Mouse (Mus musculus): ENCODE data around the gene Qpctl.

Qpctl gene

DNA sequence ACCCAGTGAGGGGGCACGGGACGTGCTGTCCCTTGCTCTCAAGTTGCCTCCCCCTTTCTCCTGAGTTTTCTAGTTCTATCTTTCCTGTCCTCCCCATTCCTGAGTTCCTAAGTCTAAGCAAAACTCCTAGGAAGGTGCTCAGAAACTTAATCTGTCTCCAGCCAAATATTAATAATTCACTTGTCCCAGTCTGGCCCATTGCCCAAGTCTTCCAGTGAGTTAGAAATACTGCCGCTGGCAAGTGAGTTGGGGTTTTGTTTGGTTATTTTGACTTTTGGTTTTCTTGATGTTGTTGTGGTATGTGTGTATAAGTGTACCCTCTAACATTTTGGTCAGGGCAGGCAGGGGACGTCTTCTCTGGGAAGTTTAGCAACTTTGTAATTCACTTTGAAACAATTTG lies 27.4 kb downstream of the Qpctl start:
- DNase-seq (ENCODE audit: low spot score in 2 of 2): no peak

DNA sequence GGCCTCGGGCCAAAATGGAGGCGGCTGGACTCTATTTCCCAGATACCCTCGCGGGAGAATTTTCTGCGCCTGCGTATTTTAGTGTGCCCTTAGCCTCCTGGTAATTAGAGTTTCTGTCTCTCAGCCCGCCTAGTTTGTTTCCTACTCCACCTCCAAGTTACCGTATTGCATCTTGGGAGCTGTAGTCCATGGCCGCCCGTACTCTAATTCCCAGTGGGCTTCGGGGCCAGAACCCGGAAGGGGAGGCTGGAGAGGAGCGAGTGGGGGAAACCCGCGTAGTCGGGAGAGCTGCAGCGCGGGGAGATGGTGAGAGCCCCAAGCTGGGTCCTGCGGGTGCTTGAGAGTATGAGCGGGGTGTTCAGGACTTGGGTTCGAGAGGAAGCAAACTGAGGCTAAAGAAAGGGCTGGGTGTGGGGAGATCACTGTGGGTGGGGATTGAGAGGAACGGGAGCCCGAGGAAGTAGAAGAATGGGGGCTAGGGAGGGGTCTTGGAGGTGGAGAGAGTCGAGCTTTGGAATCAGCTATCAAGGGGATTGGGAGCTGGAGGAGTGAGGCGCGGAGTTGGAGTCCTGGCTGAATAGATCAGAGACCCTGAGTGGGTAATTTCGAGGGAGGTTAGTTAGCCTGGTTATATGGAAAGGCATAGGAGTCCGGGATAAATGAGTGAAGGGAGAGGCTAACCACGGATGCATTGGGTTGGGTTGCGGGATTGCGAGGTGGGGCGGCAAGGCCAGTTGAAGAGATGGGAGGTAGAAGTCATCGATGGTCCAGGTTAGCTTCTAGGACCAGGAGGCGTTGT lies 29.3 kb downstream of the Qpctl start, which contains the start of gene Fbxo46:
TSS of gene Fbxo46 (plus strand) at position 229 of the 799 bp plus-strand sequence.
- peak; percentile 74 to 87 for DNase-seq (ENCODE audit: low spot score in 2 of 2)

DNA sequence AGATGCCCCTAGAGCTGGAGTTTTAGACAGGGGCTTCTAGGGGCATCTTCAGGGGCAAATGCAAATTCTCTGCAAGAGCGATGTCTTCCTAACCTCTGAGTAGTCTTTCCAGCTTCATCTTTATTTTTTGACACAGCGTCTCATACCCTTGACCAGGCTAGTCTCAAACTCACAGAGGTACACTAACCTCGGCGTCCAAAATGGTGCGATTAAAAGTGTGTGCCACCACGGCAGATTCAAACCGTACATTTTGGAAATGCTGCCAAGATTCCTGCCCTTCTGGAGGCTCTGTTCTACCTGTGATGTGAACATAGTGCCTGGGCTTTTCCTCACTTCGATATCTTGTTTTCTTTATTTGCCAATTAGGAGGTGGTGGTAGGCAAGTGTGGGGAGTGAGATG lies 30.0 kb downstream of the Qpctl start:
- DNase-seq (ENCODE audit: low spot score in 2 of 2): no peak

DNA sequence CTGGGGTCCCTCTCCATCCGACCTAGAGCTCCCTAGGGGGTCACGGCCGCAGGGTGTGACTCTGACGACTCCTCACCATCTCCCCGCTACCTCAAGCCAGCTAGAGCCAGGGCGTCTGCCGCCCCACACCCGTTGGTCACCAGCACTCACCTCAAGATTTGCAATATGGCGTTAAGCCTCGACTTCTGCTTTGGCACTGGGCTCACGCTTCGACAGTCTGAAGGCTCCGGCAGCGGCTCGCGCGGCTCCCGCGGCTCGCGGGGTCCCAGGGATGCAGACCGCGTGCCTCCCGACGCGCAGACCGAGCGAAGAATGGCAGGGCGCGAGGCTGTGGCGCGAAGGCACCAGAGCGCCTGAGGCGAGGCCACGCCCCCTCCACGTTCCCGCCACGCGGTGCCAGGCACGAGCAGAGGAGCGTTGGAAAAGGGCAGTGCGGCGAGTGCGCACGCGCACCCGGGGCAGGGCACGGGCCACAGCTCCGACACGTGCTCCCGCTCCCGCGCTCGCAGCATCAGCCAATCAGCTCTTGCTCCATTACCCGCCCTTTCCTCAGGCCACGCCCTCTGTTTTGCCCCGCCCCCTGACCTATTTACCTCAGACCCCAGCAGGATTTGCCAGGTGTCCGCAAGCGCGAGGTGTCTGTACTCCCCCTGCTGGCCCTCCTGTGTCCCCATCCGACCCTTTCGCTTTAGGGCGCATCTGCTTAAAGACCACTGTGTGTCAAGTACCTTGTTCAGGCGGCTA lies 30.9 kb downstream of the Qpctl start, which contains the start of gene Gm4969:
TSS of gene Gm4969 (minus strand) at position 341 of the 744 bp plus-strand sequence.
- DNase-seq (ENCODE audit: low spot score in 2 of 2): peak in 1 of 2 experiments; percentile 35

DNA sequence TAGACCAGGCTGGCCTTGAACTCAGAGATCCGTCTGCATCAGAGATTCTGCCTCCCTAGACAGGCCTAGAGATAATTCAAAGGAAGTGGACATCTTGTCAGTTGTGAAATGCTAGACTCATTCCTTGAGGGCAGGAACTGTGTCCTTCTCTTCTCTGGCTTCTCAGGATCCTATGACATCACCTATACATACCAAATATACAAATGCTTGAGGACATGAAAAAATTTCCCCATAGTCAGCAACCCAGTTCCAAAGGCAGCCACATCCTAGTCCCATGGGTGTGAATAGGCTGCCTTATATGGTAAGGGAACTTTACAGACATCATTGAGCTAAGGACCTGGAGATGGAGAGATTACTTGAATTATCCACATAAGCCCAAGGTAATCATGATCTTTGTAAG lies 39.5 kb downstream of the Qpctl start:
- DNase-seq (ENCODE audit: low spot score in 2 of 2): no peak

DNA sequence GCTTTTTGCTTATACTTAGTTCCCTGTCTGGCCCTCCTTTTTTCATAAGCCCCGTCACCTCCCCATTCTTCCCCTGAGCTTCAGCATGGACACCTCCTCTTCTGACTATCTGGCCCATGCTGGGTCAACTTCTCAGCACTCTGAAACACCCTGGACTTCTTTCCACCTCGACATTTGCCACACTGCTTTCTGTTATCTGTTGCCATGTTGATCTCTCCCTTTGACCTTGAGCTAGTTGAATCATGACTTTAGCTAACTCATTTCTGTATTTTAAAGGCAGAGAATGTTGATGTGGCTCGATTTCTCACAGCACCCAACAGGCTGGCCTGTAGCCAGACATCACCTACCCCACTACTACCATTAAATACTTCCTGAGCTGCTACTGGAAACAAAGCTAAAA lies 41.7 kb downstream of the Qpctl start:
- DNase-seq (ENCODE audit: low spot score in 2 of 2): no peak

DNA sequence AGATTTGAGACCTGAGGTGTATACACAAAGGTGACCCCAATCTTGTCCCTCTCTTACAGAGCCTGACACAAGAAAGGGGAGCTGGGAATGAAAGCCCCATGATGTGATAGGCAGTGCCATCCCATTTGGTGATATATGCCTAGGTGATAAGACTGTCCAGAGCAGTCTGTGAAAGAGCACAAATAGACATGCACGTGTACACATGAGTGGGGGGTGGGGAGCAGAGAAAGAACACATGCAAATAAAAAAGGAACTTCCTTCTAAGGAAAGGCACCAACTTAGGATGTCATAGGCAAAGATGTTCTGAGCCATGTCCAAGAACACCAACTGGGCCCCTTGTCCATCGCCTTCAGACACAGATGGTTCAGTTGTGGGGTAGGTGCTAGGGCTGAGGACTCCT lies 44.6 kb downstream of the Qpctl start:
- DNase-seq (ENCODE audit: low spot score in 2 of 2): no peak

DNA sequence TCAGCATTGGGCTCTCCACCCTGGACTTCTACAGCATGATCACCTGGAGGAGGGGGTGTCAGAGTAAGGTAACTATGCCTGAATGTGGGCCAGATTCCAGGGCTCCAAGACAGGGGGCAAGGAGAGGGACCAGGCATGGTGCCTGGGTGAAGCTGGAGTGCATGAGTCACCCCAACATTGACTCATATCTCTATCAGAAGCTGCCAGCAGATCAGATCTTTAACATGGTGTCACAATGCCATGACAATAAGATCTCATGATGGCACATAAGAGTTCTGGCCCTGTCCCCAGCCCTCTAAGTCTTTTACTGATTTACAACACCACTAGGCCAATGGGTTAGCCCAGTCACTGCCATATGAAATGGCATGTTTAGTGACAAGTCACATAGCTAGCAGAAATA lies 45.4 kb downstream of the Qpctl start:
- DNase-seq (ENCODE audit: low spot score in 2 of 2): no peak

DNA sequence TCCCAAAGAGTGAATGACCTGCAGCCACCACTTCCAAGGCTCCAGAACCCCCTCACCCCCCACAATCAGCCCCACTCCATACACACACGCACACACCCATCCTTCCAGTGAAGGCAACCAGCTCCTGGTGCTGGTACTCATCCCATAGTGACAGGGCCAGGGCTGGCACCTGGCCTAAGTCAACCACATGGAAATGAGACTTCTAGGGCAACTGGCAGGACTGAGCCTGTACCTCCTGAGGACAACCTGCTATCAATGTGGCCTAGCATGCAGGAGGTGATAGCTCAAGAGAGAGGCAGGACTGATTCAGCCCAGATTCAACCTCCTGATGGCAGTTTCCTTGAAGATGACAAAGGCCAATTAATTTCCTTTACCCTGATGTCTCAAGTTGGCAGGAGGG lies 48.8 kb downstream of the Qpctl start:
- no peak for DNase-seq (ENCODE audit: low spot score in 2 of 2)

DNA sequence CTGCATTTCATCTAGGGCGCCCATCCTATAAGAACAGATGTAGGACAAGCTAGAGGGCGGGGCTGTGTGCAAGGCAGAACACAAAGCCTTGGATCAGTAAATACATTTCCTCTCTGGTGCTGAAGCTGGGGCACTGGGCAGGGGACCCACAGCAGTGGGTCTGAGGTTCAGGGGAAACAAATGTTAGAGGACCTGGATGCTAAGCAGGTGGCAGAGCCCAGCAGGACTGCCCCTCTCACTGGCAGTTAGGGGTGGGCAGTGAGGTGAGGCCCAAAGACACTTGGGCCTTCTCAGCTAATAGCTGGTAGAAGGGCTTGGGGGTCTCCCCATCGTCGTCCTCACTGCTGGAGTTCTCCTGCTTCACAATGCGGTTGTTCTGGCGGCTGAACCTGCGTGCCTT lies 50.3 kb downstream of the Qpctl start:
- no peak for DNase-seq (ENCODE audit: low spot score in 2 of 2)

DNA sequence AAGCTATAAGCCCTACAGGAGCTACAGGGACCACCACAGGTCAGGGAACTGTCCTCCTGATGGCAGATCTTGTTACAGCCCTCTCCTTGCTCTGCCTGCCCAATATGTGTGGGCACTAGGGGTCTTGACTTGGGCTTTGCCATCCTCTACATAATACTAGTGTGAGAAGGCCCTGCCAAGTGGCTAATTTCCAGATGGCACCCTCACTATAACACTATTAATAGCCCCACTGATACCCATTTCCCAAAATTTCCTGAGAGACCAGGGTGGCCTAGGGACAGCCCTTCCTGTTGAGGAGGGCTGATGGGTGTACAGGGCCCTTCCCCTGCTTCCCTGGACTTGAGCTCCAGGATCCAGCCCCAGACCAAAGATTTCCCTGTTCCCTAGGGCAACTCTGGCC lies 51.2 kb downstream of the Qpctl start:
- no peak for DNase-seq (ENCODE audit: low spot score in 2 of 2)

DNA sequence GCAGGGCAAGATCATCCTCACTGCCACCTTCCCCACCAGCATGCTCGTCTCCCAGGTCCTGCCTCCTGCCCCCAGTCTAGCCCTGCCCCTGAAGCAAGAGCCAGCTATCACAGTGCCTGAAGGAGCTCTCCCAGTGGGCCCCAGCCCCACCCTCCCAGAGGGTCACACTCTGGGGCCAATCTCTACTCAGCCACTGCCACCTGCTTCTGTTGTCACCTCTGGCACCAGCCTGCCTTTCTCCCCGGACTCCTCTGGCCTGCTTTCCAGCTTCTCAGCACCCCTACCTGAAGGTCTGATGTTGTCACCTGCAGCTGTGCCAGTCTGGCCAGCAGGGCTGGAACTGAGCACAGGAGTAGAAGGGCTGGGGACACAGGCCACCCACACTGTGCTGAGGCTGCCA lies 51.9 kb downstream of the Qpctl start:
- DNase-seq (ENCODE audit: low spot score in 2 of 2): no peak

DNA sequence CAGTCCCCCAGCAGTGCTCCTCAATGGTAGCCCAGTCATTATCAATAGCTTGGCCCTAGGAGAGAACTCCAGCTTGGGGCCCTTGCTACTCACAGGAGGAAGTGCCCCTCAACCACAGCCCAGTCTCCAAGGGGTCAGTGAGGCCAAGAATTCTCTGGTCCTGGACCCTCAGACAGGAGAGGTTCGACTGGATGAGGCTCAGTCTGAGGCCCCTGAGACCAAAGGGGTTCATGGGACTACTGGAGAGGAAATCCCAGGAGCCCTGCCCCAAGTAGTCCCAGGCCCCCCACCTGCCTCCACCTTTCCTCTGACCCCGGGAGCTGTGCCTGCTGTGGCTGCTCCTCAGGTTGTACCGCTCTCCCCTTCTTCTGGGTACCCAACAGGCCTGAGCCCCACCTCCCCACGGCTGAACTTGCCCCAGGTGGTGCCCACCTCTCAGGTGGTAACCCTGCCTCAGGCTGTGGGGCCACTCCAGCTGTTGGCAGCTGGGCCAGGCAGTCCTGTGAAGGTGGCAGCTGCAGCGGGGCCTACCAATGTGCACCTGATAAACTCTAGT lies 52.6 kb downstream of the Qpctl start:
- no peak for DNase-seq (ENCODE audit: low spot score in 2 of 2)

DNA sequence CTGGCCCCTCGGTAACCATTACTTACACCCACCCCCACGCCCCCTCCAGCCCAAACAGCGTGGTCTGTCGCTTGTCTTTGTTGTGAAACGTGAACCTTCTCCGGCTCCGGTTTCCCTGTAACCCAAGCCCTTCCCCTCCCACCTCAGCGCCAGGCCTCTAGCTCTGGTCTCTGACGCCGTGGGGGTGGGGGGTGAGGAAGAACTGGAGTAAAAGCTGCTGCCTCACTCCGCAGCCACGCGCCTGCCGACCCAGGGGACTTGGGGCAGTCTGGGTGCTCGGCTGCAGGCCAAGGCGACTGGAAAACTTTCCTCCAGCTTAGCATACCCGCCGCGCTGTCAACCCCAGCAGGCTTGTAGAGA lies 53.4 kb downstream of the Qpctl start:
- DNase-seq (ENCODE audit: low spot score in 2 of 2): no peak

DNA sequence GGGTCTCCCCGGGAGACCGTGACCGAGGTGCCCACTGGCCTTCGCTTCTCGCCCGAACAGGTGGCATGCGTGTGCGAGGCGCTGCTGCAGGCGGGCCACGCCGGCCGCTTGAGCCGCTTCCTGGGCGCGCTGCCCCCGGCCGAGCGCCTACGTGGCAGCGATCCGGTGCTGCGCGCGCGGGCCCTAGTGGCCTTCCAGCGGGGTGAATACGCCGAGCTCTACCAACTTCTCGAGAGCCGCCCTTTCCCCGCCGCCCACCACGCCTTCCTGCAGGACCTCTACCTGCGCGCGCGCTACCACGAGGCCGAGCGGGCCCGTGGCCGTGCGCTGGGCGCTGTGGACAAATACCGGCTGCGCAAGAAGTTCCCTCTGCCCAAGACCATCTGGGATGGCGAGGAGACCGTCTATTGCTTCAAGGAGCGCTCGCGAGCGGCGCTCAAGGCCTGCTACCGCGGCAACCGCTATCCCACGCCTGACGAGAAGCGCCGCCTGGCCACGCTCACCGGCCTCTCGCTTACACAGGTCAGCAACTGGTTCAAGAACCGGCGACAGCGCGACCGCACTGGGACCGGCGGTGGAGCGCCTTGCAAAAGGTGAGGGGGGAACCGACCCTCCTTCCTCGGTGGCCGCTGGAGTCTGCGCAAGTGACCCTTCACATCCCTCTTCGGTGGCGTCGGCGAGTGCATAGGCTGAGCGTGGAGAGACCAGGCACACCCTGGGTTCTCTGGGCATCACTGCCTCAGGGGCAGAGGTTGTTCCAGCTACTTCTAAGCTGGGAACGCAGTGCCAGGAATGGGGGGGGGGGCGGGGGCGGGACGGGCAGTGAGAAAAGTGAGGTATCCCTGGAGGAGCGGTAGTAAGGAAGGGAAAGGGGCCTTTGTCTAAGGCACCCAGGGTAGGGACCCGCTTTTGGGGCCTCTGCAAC lies 54.0 kb downstream of the Qpctl start:
- DNase-seq (ENCODE audit: low spot score in 2 of 2): no peak

DNA sequence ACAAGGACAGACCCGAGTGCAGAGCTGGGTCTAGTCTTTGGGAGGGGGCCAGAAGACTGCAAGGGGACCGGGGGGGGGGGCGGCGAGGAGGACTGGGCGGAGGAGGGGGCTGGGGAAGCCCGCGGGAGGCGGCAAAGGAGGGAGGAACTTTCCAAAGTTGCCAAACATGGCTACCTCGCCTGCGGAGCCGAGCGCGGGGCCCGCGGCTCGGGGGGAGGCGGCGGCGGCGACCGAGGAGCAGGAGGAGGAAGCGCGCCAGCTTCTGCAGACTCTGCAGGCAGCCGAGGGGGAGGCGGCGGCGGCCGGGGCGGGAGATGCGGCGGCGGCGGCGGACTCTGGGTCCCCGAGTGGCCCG lies 54.6 kb downstream of the Qpctl start, which contains the start of gene Six5:
TSS of gene Six5 (plus strand) at position 124 of the 355 bp plus-strand sequence.
- no peak for DNase-seq (ENCODE audit: low spot score in 2 of 2)

DNA sequence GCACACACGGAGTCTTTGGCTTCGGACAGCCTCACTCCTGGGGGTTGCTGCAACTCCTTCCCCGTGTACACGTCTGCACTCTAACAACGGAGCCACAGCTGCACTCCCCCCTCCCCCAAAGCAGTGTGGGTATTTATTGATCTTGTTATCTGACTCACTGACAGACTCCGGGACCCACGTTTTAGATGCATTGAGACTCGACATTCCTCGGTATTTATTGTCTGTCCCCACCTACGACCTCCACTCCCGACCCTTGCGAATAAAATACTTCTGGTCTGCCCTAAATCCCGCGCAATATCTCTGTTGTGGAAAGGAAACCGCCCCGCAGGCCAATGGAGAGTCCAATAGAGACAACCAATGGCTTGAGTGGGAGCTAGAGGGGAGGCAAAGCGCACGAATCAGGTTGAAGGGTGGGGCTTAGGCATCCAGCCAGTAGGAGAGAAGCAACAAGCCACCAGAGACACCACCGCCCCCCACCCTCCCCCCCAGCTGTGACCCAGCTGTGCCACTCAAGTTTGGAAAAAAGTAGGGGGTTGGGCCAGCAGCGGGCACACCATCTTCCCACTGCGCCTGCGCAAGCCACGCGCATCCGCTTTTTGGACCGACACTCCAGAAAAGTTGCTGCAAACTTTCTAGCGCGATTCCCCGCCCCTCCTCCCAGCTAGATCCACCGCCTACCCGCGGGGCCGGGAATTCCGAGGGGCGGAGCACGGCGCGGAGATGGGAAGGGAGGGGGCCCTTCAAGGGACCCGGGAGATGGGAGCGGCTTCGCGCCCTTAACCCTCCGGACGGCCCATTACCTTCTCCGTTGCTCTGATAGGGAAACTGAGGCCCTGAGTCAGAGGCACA lies 55.3 kb downstream of the Qpctl start:
- DNase-seq (ENCODE audit: low spot score in 2 of 2): peak; percentile 64 to 75

DNA sequence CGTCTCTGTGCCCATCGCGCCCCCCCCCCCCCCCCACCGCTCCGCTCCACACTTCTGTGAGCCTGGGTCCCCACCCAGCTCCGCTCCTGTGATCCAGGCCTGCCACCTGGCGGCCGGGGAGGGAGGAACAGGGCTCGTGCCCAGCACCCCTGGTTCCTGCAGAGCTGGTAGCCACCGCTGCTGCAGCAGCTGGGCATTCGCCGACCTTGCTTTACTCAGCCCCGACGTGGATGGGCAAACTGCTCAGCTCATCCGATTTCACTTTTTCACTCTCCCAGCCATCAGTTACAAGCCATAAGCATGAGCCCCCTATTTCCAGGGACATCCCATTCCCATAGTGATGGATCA lies 55.9 kb downstream of the Qpctl start:
- DNase-seq (ENCODE audit: low spot score in 2 of 2): peak; percentile 61 to 68

DNA sequence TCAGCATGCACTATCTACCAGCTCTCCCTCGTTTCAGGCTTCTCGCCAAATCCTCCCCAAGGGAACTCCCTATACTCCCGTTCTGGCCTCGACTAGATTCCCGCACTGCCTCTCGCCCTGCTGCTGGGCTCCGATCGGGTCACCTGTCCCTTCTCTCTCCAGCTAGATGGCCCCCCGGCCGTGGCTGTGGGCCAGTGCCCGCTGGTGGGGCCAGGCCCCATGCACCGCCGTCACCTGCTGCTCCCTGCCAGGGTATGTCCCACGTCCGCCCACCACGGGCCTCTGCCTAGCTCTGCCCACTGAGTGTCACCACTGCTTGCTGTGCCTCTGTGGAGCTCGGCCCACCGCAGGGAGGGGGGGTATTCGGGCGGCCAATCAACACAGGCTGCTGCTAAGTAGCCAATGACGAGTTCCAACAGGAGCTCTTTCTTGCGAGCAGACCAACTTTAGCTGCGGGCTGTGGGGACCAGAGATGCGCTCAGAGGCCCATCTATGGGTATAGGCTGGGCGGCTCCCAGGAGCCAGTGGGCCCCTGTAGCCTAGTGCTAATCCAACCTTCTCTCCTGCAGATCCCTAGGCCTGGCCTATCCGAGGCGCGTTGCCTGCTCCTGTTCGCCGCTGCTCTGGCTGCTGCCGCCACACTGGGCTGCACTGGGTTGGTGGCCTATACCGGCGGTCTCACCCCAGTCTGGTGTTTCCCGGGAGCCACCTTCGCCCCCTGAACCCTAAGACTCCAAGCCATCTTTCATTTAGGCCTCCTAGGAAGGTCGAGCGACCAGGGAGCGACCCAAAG lies 56.5 kb downstream of the Qpctl start:
- DNase-seq (ENCODE audit: low spot score in 2 of 2): no peak

DNA sequence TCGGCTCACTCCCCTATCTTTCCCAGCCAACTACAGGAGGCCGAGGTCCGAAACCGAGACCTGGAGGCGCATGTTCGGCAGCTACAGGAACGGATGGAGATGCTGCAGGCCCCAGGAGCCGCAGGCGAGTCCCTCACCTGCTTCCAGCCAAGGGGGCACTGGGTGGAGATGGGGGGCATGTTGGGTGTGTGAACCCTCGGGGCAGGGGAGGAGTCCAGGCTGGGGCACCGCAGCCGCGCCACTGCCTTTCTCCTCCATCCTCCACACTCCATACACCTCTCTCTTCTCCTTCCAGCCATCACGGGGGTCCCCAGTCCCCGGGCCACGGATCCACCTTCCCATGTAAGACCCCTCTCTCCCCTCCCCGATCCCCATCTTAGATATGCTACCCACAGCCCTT lies 57.2 kb downstream of the Qpctl start:
- no peak for DNase-seq (ENCODE audit: low spot score in 2 of 2)

Measured in frontal cortex, postnatal 25 days (tissue).